Mouse (Mus musculus): ENCODE results near the gene Sgf29.

DNA sequence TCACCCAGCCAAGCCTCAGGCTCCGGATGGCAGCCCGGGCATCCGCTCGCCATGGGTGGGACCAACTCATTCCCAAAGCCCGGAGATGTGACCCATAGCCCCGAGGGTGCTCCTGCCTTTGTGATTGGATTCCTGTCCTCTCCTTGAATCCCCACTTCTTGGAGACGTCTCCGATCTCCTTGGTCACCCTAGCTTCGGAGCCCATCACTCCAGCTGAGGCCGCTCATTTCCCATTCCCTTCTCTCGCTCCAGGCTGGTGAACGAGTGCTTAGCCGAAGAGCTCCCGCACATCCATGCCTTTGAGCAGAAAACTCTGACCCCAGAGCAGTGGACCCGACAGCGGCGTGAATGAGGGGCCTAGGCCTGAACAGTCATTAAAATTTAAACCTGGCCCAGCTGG, 47.2 kb downstream of the Sgf29 start:
- TF ChIP-seq CTCF (IDR thresholded peaks at IDR 0.05; ENCODE audit: extremely low read depth, insufficient read length, insufficient replicate concordance, low read depth, low read length), result no peak
- no peak for TF ChIP-seq POLR2A (IDR thresholded peaks at IDR 0.05; ENCODE audit: low read depth, low read length)

Data from small intestine, adult 2 months (tissue).